Mouse (Mus musculus): Measurements from ENCODE around the gene Plekha7. TPM values are rescaled to one million over a fixed set of nuclear protein-coding genes. Genes with fewer than 3 reads are reported as not detected.
A peak's percentile ranks its signal among the peaks of the same experiment; 100 is the strongest.

The Plekha7 gene
- polyA plus RNA-seq, 1 experiment from 2014 or later = 7.3 TPM

DNA sequence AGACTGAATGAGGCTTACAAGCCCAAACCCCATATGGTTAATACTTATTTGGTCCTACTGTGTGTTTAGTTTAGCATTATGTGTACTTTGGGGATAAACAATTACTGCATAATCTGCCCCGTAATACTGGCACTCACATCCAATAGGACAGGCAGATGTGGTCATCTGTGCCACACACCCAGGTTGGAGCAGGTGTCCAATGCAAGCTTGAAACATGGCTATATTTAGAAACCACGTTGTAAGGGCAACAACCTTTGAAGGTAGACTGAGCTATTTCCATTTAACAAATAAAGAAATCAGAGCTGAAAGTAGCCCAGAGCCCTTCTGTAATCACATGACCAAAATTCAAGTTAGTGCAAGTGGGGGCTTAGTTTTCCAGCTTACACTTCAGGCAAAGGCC is 107.6 kb downstream of the Plekha7 start:
- no peaks in the 10 kb centered on the region for H3K27me3 ChIP-seq (ENCODE audit: control insufficient read depth, insufficient read depth, low read length)
- H3K4me2 ChIP-seq (replicated peaks) = no peak overlapping the region
- no peak overlapping the region for H3K9ac ChIP-seq
- DNase-seq (ENCODE audit: low spot score) = no peak
- WGBS = 91% methylated on average over 2 of the region's 2 CpGs
- ATAC-seq (ENCODE audit: low FRiP score) = no peak
- H3K4me3 ChIP-seq (replicated peaks; ENCODE audit: low read length) = no peak overlapping the region
- H3K9me3 ChIP-seq (ENCODE audit: control insufficient read depth, low read length) = no peaks in the 10 kb centered on the region
- H3K27ac ChIP-seq = no peak overlapping the region
- H3K36me3 ChIP-seq (replicated peaks; ENCODE audit: control insufficient read depth, insufficient read depth) = no peaks in the 10 kb centered on the region
- H3K4me1 ChIP-seq (replicated peaks; ENCODE audit: control insufficient read depth, insufficient read depth, low read length) = no peaks in the 10 kb centered on the region

DNA sequence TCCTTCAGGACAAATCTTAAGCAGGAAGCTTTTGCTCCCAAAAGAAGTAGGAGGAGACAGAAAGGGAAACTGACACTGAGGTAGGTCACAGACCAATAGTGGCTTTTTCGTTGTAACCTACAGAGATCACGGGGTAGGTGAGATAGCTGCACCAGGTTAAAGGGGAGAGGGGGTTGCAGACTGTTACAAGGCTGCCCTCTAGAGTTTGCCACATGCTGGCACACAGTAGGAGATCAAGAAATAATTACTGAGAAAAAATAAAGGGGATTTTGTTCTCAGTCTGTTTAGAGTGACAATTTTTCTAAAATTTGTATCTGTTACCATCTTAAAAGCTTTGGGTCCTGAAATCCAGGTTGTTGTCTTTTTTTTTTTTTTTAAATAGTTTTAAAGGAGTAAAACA is 109.3 kb downstream of the Plekha7 start:
- ATAC-seq (ENCODE audit: low FRiP score) = no peak
- Histone ChIP-seq H3K4me3 (replicated peaks; ENCODE audit: low read length) (no peak overlapping the region), H3K4me2 (replicated peaks) (no peak overlapping the region), H3K9ac (no peak overlapping the region), H3K27me3 (ENCODE audit: control insufficient read depth, insufficient read depth, low read length) (no peaks in the 10 kb centered on the region), H3K9me3 (ENCODE audit: control insufficient read depth, low read length) (no peaks in the 10 kb centered on the region), H3K27ac (no peak overlapping the region), H3K36me3 (replicated peaks; ENCODE audit: control insufficient read depth, insufficient read depth) (no peaks in the 10 kb centered on the region), H3K4me1 (replicated peaks; ENCODE audit: control insufficient read depth, insufficient read depth, low read length) (no peaks in the 10 kb centered on the region)
- WGBS = 45% methylated on average over 2 of the region's 2 CpGs
- no peak for DNase-seq (ENCODE audit: low spot score)

DNA sequence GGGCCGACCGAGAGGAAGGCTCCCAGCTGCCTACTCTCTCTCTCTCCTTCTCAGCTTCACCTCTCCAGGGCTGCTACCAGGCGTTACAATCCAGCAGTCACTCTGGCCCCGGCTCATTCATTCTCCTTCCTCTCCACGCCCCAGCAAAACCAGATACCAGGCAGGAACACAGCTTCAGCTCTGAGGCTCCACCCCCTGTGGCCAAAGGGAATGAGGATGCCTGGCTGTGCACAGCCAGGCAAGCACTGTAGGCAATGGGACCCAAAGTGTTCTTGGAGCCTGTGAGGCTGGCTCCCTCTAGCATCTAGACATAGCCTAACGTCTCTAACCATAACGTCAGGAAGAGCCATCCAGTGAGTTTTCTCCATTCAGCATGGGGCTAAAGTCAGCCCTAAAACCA is 109.8 kb downstream of the Plekha7 start:
- Histone ChIP-seq H3K27ac (no peak overlapping the region), H3K36me3 (replicated peaks; ENCODE audit: control insufficient read depth, insufficient read depth) (no peaks in the 10 kb centered on the region), H3K9me3 (ENCODE audit: control insufficient read depth, low read length) (no peaks in the 10 kb centered on the region), H3K4me3 (replicated peaks; ENCODE audit: low read length) (no peak overlapping the region), H3K4me1 (replicated peaks; ENCODE audit: control insufficient read depth, insufficient read depth, low read length) (no peaks in the 10 kb centered on the region), H3K4me2 (replicated peaks) (no peak overlapping the region), H3K27me3 (ENCODE audit: control insufficient read depth, insufficient read depth, low read length) (no peaks in the 10 kb centered on the region), H3K9ac (no peak overlapping the region)
- DNase-seq (ENCODE audit: low spot score) = no peak
- 31% methylated on average over 7 of the region's 7 CpGs for WGBS
- no peak for ATAC-seq (ENCODE audit: low FRiP score)

DNA sequence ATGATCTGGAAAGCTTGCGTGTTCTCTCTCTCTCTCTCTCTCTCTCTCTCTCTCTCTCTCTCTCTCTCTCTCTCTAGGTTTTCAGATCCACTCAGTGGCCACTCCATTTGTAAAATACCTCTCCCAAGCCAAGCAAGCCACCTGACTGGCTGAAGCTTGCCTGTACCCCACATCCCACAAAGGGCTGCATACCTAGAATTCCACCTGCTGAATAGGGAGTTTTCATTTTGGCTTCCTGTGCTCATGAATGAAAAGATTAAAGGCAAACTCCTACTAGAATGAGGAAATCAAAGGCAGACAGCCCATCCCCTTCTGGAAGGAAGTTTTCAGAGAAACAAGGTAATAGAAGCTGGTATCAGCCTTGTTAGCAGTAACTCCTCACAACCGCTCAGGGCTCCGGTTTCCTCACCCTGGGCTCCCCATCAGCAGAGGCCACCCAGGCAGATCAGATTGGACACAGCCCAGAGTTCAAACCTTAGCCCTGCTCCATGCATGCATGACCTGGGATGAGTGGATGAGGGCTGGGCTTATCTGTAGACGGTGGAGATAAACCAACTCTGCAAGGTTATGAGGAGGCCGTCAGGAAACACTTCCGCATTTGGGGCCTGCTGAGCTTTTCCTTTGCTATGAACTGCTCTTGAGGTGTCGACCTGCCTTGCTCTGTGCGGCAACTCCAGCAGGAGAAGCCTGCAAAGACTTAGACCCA is 111.0 kb downstream of the Plekha7 start:
- H3K27ac ChIP-seq = no peak overlapping the region
- H3K36me3 ChIP-seq (replicated peaks; ENCODE audit: control insufficient read depth, insufficient read depth) = no peaks in the 10 kb centered on the region
- H3K9me3 ChIP-seq (ENCODE audit: control insufficient read depth, low read length) = no peaks in the 10 kb centered on the region
- no peaks in the 10 kb centered on the region for H3K4me1 ChIP-seq (replicated peaks; ENCODE audit: control insufficient read depth, insufficient read depth, low read length)
- DNase-seq (ENCODE audit: low spot score) = no peak
- H3K9ac ChIP-seq = no peak overlapping the region
- 75% methylated on average over 8 of the region's 8 CpGs for WGBS
- H3K4me3 ChIP-seq (replicated peaks; ENCODE audit: low read length) = no peak overlapping the region
- H3K27me3 ChIP-seq (ENCODE audit: control insufficient read depth, insufficient read depth, low read length) = no peaks in the 10 kb centered on the region
- ATAC-seq (ENCODE audit: low FRiP score) = no peak
- no peak overlapping the region for H3K4me2 ChIP-seq (replicated peaks)

DNA sequence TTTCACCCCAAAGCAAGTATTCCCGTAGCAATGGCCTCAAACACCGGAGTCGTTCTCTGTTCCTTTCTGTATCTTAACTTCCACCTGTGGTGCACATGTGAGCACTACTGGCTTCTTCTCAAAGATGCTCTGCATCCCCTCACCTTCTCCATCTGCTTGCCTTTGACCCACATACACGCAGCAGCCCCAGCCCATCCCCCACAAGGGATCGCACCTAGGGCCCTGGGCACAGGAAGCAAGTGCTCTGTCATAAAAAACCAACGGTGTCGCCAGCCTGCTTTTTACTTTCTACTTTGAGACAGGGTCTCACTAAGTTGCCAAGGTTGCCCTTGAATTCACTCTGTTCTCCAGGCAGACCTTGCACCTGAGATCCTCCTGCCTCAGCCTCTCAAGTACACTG is 113.2 kb downstream of the Plekha7 start:
- WGBS = 93% methylated on average over 7 of the region's 7 CpGs
- no peaks in the 10 kb centered on the region for H3K9me3 ChIP-seq (ENCODE audit: control insufficient read depth, low read length)

DNA sequence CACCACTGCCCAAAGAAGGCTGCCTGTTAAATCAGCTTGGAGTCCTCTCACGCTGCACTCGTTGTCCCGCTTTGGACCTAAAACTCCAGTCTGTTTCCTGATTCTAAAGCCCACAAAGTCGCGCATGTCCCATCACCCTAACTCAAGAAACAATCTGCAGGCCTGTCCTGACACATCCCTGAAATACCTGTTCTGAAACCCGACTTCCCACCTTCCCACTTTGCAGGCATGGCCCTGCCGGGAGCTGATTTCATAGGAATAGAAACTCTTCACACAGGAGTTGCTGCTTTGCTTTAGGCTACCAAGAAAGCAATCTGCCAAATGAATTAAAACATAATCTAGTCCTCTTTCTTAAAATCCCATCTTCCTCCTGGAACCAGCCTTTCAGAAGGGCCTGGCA is 115.2 kb downstream of the Plekha7 start:
- no peak for DNase-seq (ENCODE audit: low spot score)
- Histone ChIP-seq H3K36me3 (replicated peaks; ENCODE audit: control insufficient read depth, insufficient read depth) (no peaks in the 10 kb centered on the region), H3K4me1 (replicated peaks; ENCODE audit: control insufficient read depth, insufficient read depth, low read length) (peaks cover 17% of the 10 kb centered on the region), H3K27me3 (ENCODE audit: control insufficient read depth, insufficient read depth, low read length) (no peaks in the 10 kb centered on the region), H3K9me3 (ENCODE audit: control insufficient read depth, low read length) (no peaks in the 10 kb centered on the region), H3K4me3 (replicated peaks; ENCODE audit: low read length) (no peak overlapping the region), H3K27ac (no peak overlapping the region), H3K4me2 (replicated peaks) (no peak overlapping the region), H3K9ac (no peak overlapping the region)
- no peak for ATAC-seq (ENCODE audit: low FRiP score)
- WGBS = 93% methylated on average over 7 of the region's 7 CpGs

More for the DNA sequence above, 113.2 kb downstream of the Plekha7 start:
- Histone ChIP-seq H3K9ac (no peak overlapping the region), H3K27ac (no peak overlapping the region), H3K4me1 (replicated peaks; ENCODE audit: control insufficient read depth, insufficient read depth, low read length) (peaks cover 12% of the 10 kb centered on the region), H3K4me2 (replicated peaks) (no peak overlapping the region), H3K4me3 (replicated peaks; ENCODE audit: low read length) (no peak overlapping the region), H3K36me3 (replicated peaks; ENCODE audit: control insufficient read depth, insufficient read depth) (no peaks in the 10 kb centered on the region), H3K27me3 (ENCODE audit: control insufficient read depth, insufficient read depth, low read length) (no peaks in the 10 kb centered on the region)
- DNase-seq (ENCODE audit: low spot score) (no peak), ATAC-seq (ENCODE audit: low FRiP score) (no peak)

DNA sequence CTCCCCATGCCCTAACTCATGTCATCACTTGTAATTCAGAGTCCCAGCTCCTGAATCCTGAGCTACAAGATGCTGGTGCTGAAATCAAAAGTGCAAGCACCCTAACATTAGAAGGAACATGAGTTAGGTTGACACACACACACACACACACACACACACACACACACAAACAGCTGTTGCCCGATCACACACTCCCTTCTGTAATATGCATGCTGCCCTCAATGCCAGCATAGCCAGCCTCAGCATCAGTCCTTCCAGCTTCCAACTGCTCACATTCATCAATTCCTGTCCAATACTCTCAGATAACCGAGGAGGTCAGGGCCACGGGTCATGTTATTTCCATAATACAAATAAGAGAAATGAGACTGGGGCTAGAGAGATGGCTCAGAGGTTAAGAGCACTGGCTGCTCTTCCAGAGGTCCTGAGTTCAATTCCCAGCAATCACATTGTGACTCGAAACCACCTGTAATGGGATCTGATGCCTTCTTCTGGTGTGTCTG is 116.0 kb downstream of the Plekha7 start:
- ATAC-seq (ENCODE audit: low FRiP score) (no peak), DNase-seq (ENCODE audit: low spot score) (no peak)
- H3K9me3 ChIP-seq (ENCODE audit: control insufficient read depth, low read length) = no peaks in the 10 kb centered on the region
- peaks cover 17% of the 10 kb centered on the region for H3K4me1 ChIP-seq (replicated peaks; ENCODE audit: control insufficient read depth, insufficient read depth, low read length)
- no peak overlapping the region for H3K4me2 ChIP-seq (replicated peaks)
- H3K27me3 ChIP-seq (ENCODE audit: control insufficient read depth, insufficient read depth, low read length) = no peaks in the 10 kb centered on the region
- no peaks in the 10 kb centered on the region for H3K36me3 ChIP-seq (replicated peaks; ENCODE audit: control insufficient read depth, insufficient read depth)
- no peak overlapping the region for H3K27ac ChIP-seq
- H3K4me3 ChIP-seq (replicated peaks; ENCODE audit: low read length) = no peak overlapping the region
- no peak overlapping the region for H3K9ac ChIP-seq
- WGBS = 53% methylated on average over 4 of the region's 4 CpGs

DNA sequence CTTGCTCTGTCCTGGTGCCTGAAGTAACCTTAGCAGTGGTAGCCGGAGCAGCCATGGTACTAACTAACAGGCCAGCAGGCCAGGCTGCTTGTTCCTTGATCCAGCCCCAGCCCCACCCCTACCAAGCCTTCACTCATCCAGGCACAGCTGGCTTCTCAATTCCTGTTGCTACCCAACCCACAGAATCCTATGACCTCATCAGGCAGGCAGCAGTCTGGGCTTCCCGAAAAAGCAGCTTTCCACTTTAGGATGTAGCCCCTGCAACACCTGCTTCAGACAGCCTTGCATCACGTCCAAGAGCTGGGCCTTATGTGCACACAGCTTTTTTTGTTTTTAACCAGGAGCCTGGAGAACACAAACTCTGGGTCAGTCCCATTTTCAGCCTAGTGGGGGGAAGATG is 117.0 kb downstream of the Plekha7 start:
- H3K9ac ChIP-seq = no peak overlapping the region
- H3K4me1 ChIP-seq (replicated peaks; ENCODE audit: control insufficient read depth, insufficient read depth, low read length) = peaks cover 19% of the 10 kb centered on the region
- no peak overlapping the region for H3K4me2 ChIP-seq (replicated peaks)
- H3K27me3 ChIP-seq (ENCODE audit: control insufficient read depth, insufficient read depth, low read length) = no peaks in the 10 kb centered on the region
- no peak overlapping the region for H3K4me3 ChIP-seq (replicated peaks; ENCODE audit: low read length)
- no peak overlapping the region for H3K27ac ChIP-seq
- ATAC-seq (ENCODE audit: low FRiP score) (peak; percentile 53; the same call in 1 of the 2 replicates), DNase-seq (ENCODE audit: low spot score) (no peak)
- 30% methylated on average over 3 of the region's 3 CpGs for WGBS
- H3K36me3 ChIP-seq (replicated peaks; ENCODE audit: control insufficient read depth, insufficient read depth) = no peaks in the 10 kb centered on the region
- no peaks in the 10 kb centered on the region for H3K9me3 ChIP-seq (ENCODE audit: control insufficient read depth, low read length)

DNA sequence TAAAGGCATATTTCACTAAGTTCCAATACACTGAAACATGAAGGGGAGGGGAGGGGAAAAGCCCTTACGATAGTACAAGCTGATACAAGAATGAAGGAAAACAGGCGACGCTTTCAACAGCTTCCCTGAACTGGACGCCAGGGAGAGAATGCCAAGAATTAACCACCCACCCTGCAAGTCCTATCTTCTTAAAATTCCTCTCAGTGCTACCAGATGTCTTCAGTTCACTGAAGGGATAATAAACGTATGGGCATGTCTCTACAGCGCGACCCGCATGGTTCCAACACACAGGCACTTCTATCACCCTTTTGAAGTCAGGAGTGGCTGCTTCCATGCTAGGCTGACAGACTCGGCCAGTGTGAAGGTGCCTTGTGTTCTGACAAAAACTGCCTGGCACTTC is 118.5 kb downstream of the Plekha7 start:
- Histone ChIP-seq H3K27me3 (ENCODE audit: control insufficient read depth, insufficient read depth, low read length) (no peaks in the 10 kb centered on the region), H3K4me3 (replicated peaks; ENCODE audit: low read length) (no peak overlapping the region), H3K4me1 (replicated peaks; ENCODE audit: control insufficient read depth, insufficient read depth, low read length) (peaks cover 28% of the 10 kb centered on the region), H3K27ac (0 out of 2 replicates have a peak overlapping the region, but pooled peaks have one; percentile 20), H3K9me3 (ENCODE audit: control insufficient read depth, low read length) (no peaks in the 10 kb centered on the region), H3K4me2 (replicated peaks) (no peak overlapping the region), H3K36me3 (replicated peaks; ENCODE audit: control insufficient read depth, insufficient read depth) (no peaks in the 10 kb centered on the region), H3K9ac (no peak overlapping the region)
- DNase-seq (ENCODE audit: low spot score) (no peak), ATAC-seq (ENCODE audit: low FRiP score) (no peak)
- 56% methylated on average over 9 of the region's 9 CpGs for WGBS

DNA sequence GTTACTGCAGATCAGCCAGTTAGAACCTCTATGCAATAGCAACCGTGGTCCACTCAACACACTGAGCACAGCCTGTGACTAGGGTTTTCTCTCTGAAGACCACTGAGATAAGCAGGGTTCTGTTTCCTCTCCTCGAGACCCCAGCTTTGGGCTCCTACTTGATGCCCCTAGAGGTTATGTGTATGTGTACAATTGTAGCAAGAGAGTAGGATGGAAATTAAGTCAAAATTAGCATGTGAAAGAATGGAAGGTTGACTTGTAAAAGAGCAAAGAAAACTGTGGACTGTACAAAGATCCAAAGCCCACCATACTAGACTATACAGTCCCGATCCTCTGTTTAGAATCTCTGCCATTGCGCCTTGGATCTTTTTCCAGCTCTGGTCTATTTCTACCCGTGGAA is 119.8 kb downstream of the Plekha7 start:
- WGBS = 92% methylated on average over 5 of the region's 5 CpGs

More for the DNA sequence above, 119.8 kb downstream of the Plekha7 start:
- no peaks in the 10 kb centered on the region for H3K9me3 ChIP-seq (ENCODE audit: control insufficient read depth, low read length)
- ATAC-seq (ENCODE audit: low FRiP score) (no peak), DNase-seq (ENCODE audit: low spot score) (no peak)
- H3K9ac ChIP-seq = no peak overlapping the region
- no peaks in the 10 kb centered on the region for H3K27me3 ChIP-seq (ENCODE audit: control insufficient read depth, insufficient read depth, low read length)
- H3K4me3 ChIP-seq (replicated peaks; ENCODE audit: low read length) = no peak overlapping the region
- H3K36me3 ChIP-seq (replicated peaks; ENCODE audit: control insufficient read depth, insufficient read depth) = no peaks in the 10 kb centered on the region
- H3K4me1 ChIP-seq (replicated peaks; ENCODE audit: control insufficient read depth, insufficient read depth, low read length) = peaks cover 40% of the 10 kb centered on the region
- H3K4me2 ChIP-seq (replicated peaks) = no peak overlapping the region
- H3K27ac ChIP-seq = no peak overlapping the region
